Mouse (Mus musculus) frontal cortex, postnatal 14 days (tissue): ENCODE measurements around the gene Mapk1.
A peak's percentile ranks its signal among the peaks of the same experiment; 100 is the strongest.

Experiments
- DNase-seq, 2 experiments: peaks; one replicate each; pipeline ENCODE4 v3.0.0; 2022; ENCODE audit warnings: low spot score in 2 of 2

Gene Mapk1

GRCm38 (mm10) chr16:17015853-17016230 is 32.7 kb downstream of the Mapk1 start:
- no peak for DNase-seq

DNA sequence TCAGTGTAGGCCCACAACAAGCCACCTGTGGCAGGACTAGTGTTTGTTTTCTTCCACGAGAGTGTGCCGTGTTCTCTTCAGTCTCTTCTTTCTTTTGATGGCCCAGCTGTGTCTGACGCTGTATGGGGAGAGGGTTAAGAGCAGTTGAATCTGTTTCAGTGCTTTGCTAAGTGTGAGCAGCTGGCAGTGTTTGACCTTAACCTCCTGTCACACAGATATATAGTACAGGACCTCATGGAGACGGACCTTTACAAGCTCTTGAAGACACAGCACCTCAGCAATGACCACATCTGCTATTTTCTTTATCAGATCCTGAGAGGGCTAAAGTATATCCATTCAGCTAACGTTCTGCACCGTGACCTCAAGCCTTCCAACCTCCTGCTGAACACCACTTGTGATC is 34.9 kb downstream of the Mapk1 start:
- no peak for DNase-seq

DNA sequence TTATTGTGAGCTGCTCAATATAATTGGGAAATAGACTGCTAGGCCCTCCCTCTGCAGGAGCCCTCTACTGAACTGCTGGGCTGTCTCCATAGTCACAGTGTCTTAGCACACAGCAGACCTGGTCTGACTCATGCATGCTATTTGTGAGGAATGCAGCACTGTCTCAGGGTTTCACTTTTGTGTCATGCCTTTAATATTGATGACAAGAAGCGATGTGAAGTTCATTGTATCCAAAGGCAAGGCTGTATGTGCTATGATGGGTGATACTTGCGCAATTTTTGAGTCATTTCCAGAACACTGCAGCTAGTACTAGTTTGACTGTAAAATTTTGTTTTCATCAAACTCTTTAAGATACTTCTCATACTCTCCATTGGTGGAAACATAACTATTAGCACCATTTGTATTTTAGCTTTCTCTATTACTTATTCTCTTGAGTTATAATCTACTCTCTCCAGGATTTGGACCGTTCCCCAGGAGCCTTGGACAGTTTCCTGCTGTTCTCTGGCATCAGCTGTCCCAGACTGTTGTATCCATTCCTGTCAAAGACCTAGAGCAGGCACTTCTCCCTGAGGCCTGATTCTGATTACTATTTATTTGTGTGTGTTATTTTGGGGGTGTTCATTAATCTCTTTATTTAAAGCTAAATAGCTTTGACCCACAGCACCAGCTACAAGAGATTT is 41.4 kb downstream of the Mapk1 start:
- no peak for DNase-seq

DNA sequence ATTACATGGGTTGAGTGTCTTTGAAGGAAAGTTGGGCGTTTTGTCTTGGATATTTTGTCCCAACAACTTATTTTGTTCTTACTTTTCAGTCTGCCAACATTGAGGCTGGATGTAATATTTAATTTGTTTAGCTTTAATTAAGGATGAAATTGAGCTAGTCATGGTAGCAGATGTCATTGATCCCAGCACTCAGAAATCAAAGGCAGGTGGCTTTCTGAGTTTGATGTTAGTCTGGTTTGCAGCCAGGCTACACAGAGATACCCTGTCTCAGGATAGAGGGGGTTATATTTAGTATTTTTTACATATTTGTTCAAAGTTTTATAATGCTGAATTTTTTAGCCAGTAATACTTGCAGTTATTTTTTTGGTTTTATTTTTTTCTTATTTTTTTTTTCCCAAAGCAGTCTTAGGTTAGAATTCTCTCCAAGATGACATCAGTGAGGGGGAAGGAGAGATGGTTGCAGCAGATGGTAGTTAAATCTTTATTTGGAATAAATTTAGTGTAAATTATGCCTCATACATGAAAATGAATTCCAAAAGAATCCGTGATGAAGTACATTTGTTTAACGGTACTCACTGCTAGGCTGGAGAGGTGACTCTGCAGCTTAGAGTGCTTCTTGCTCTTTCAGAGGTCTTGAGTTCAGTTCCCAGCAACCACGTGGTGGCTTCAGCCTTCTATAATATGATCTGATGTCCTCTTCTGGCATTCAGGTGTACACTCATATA is 47.0 kb downstream of the Mapk1 start:
- DNase-seq = no peak

GRCm38 (mm10) chr16:17033754-17034153 is 50.6 kb downstream of the Mapk1 start:
- no peak for DNase-seq

- no peak for DNase-seq
Observed at GRCm38 (mm10) chr16:17040716-17041115, 57.5 kb downstream of the Mapk1 start.

GRCm38 (mm10) chr16:17041417-17041816 is 58.2 kb downstream of the Mapk1 start:
- no peak for DNase-seq

DNA sequence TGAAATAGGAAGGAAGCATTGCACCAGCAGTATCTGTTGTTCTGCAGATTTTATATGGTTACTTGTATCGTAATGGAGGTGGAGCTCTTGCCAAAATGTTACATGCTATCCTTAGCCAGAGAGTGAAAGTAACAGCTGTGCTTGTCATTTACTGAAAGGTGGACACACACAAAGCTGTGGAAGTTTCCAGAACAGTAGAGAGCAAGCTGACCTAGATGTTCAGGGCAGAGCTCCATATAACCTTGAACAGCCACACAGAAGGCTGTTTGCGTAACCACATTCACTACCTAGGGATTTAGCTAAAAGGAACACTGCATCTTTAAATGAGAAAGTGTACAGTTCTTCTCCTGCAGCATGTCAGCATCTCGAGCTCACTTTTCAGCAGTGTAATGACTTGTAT is 61.1 kb downstream of the Mapk1 start:
- no peak for DNase-seq

DNA sequence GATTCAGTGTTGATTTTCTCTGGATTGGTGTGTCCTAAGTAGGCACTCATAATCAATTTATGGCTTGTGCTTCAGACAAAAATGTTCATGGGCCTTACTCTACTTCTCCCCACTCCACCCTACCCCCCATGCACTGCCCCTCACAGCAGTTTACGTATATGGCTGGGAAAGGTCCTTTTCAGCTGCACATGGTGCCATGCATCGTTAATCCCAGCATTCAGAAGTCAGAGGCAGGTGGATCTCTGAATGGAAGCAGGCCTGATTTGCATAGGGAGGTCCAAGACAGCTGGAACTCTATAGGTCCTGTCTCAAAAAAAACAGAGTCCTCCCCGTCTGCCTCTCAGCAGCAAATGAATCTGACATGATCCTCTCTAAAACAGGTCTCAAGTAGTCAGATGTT is 62.1 kb downstream of the Mapk1 start:
- no peak for DNase-seq

DNA sequence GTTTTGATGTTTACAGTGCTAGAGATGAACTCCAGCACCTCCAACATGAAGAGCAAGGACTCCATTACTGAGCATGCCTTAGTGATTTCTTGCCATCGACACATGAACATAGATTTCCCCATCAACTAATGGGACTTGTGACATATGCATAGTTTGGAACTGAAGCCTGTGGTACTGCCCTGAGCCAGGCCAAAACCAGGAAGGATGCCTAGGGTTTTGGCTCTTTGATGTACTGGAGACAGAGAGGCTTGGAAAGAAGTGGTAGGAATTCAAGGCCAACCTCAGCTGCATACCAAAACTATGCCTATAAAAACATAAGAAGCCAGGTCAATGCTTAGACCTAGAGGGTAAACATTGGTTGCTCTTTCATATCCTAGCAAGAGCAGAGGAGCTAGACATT is 66.7 kb downstream of the Mapk1 start:
- no peak for DNase-seq

- no peak for DNase-seq
Observed at GRCm38 (mm10) chr16:17052087-17052486, 68.9 kb downstream of the Mapk1 start.

DNA sequence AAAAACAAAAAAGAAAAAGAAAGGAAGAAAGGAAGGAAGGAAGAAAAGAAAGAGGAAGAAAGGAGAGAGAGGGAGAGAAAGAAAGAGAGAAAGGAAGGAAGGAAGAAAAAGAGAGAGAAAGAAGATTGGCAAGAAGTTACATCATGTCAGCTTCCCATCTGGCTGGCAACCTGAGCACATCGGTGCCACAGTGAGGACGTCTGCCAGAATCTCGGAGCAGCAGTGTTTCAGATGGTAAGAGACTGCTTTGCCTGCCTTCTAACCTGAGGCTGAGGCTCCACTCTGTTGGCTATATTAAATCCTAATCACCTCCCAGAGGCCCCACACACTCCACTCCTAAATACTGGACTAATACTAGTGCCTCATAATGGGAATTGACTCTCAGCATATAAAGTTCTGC is 70.7 kb downstream of the Mapk1 start:
- DNase-seq = no peak

DNA sequence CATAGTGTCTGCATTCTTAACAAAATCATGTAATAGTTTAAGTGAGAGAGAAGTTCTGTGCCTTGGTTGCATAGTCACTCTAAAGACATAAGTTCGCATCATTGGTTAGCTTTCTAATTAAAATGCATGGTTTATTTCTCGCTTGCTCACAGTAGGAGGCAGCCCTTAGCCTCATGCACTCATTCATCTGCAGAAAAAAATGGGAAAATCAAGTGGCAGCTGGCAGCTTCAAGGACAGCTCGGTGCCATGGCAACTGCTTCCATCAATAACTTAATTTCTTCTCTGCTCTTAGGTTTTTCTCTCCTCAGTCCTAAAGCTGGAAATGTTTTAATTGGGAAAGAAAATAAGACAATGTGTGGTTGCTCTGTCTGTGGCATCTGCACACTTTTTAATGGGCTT is 72.4 kb downstream of the Mapk1 start:
- DNase-seq = peak in 1 of 2 experiments; percentile 41

DNA sequence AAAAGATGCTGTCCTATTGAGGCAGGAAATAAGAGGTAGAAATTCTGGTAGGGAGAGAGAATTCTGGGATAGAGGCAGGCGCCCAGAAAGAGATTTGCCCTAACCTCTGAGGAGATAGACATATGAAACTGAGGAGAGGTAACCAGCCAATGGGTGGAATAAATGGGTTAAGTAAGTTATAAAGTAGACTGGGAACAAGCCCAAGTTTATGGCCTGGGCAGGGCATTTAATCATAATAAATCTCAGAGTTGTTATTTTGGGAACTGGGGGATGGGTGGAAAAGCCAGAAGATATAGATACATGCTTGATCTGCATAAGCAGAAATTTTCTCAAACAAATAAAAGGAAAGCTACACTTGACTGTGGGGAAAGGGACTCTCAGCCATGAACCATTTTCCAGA is 79.2 kb downstream of the Mapk1 start:
- DNase-seq = no peak

- no peak for DNase-seq
Observed at GRCm38 (mm10) chr16:17067552-17067951, 84.4 kb downstream of the Mapk1 start.

- DNase-seq = peak; percentile 62 to 79
Observed at GRCm38 (mm10) chr16:17069511-17070443, 86.6 kb downstream of the Mapk1 start, which contains the start of gene Ypel1. TSS of gene Ypel1 (plus strand) at chr16:17069696.

DNA sequence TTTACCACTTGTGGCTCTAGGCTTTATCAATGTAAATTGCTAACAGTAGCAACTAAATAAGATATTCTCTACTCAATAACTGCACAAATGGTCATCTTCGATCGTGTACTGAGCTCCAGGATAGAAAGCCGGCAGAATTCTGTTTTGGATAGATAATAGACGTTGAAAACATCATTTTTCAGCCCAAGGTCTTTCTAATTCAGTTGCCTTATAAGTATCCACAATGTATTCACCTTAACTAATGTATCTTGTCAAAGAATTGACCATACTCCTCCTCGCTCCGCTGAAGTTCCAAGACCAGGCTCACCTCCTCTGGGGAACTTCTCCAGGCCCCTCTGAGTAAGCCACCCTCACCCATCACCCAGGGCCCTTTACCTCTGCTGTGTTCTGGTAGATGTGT is 87.5 kb downstream of the Mapk1 start:
- no peak for DNase-seq

DNA sequence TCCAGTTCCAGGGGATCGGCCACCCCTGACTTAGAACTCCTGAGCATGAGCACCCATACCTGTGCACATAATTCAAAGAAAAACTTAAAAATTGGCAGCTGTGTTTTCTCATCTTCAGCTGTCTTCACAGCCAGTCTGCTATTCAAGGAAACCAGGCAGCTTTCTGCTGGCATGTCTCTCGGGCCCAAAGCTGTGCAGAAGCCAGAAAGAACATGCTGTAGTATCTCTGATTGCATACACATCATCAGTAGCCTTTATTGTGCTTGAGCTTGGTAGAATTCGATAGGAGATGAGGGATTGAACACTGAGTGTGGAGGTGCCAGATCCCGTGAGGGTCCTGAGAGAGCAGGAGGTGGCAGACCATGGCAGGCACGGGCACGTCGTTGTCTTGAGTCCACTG is 89.8 kb downstream of the Mapk1 start:
- DNase-seq = no peak

DNA sequence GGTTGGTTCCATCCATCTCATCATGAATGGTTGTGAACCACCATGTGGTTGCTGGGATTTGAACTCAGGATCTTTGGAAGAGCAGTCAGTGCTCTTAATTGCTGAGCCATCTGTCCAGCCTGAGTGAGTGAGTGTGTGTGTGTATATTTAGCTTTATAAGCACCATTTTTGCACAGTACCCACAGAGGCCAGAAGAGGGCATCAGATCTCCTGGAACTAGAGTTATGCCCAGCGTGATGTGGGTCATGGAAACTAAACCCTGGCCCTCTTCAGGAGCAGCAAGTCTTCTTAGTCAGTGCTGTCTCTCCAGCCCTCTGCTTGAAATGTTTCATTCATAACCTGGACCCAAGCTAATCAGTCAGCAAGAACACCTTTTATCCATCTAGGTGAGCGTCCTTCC is 93.1 kb downstream of the Mapk1 start:
- no peak for DNase-seq

GRCm38 (mm10) chr16:17076869-17077268 is 93.7 kb downstream of the Mapk1 start:
- DNase-seq = no peak

DNA sequence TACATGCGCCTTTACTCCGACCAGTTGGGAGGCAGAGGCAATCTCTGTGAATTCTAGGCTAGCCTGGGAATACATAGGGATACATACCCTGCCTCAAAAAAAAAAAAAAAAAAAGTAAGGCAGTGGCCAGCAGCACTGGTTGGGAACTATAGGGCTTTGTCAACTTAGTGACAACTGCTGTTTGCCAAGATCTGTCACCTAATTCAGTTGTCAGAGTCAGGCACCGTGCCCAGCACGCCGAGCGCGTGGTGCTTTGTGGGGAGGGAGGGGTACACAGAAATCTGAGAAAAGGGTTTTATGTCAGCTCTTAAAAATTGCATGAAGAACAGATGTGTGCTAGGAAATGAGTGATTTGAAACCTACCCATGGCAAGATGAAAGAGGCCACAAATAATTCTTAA is 94.9 kb downstream of the Mapk1 start:
- DNase-seq = no peak

GRCm38 (mm10) chr16:17082121-17082792 is 99.1 kb downstream of the Mapk1 start:
- no peak for DNase-seq
